Mouse (Mus musculus) layer of hippocampus, postnatal 25 days (tissue): Measurements from ENCODE around the gene Izumo1. TPM values are rescaled to one million over a fixed set of nuclear protein-coding genes. Genes with fewer than 3 reads are reported as not detected.
A peak's percentile ranks its signal among the peaks of the same experiment; 100 is the strongest.

ENCODE experiments used
- DNase-seq, 2 experiments: peaks; one replicate each; pipeline ENCODE4 v3.0.0; 2022; ENCODE audit warnings: mixed read lengths in 2 of 2, low spot score in 1 of 2; ENCODE audit errors: extremely low spot score in 1 of 2
- total RNA-seq, 2 experiments: library from RNA; stranded (reverse); gene quantifications; 2 replicates each; pipeline ENCODE4 v1.2.3; 2021

Gene Izumo1
- total RNA-seq, result not detected

DNA sequence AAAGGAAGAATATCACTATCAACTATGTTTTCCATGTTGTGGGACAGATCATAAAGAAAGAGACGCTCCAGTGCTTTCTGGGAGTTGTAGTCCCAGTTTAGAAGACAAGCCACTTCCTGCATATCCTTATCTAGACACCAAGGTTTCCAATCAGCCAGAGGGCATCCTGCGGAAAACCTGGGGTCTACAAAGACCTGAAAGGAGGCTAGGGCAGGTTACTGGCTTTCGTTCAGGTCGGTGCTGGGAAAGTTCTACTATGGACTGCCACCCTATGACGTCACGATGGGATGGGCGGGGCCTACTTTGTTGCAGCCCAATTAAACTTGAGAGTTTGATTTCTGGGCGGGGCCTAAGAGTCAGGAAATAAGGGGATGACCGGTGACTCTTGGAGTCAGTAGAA is at the start of gene Izumo1:
Gene Izumo1 (plus strand): TSS at position 369 of the 400 bp plus-strand sequence.
- DNase-seq, result no peak

DNA sequence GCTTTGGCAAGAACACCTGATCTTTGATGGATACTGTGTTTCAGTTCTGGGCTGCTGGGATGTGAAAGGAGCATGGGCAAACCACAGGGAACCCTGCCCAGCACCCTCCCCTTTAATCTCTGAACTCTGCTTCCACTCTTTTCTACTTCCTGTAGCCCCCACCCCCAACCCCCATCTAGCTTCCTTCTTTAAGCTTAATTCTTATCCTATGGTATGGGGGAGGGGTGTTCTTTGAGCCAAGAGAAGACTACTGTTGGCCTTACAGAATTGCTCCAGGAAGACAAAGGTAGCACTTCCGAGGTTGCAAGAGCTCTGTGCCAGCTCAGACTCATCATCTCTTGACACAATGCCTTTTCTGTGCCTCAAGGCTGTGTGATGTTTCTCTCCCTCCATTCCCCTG is 49.6 kb upstream of the Izumo1 start:
- no peak for DNase-seq

DNA sequence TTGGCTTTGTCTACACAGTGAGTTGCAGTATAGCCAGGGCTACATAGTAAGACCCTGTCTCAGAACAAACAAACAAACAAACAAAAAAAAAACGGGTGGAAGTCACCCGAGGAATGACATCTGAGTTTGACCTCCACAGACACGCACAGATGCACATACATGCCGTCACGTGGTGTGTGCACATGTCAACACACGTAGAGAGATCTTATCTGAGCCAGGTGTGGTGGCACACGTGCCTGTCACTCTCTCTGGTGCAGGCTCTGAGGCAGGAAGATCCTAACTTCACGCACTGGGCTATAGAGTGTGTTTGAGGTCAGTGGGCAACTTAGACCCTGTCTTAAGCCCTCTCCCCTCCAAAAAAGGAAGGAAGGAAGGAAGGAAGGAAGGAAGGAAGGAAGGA is 47.7 kb upstream of the Izumo1 start:
- no peak for DNase-seq

DNA sequence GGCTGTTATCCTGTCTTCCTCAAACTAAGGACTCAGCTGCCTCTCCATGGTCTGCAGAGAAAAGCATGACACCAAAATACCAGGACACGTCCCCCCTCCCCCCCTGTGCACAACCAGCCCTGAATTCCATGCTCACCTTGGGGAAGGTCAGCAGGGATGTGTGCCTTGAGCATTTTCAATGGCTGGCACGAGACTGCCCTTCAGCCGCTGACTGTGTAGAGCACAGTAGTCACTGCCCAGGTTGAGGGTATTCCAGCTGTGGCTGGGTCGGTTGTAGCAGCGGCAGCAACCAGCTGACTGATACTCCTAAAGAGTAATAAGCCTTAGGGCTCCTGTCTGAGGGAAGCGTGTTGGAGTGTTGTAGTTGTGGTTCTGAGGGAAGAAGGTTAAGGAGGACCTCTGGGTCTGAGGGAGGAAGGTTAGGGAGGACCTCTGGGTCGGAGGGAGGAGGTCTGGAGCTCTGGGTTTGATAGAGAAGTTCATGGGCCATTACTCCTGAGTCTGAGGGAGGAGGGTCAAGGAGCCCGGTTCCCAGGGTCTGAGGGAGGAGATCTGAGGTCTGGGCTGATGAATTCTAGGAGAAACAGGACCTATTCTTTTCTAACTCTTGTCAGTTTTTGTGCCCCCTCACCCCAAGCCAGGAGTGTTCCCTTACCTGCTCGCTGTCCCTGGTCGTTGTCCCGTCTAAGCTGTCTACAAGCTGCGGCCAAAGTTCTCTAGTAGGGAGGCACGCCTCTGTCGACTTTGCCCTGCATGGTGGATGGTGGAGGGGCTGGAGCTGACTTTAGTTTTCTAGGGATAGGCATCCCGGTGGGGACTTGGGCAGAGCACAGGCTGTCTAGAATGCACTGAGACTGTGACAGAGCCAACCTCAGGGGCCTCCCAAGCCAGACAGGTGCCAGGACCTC is 46.9 kb upstream of the Izumo1 start:
- no peak for DNase-seq

DNA sequence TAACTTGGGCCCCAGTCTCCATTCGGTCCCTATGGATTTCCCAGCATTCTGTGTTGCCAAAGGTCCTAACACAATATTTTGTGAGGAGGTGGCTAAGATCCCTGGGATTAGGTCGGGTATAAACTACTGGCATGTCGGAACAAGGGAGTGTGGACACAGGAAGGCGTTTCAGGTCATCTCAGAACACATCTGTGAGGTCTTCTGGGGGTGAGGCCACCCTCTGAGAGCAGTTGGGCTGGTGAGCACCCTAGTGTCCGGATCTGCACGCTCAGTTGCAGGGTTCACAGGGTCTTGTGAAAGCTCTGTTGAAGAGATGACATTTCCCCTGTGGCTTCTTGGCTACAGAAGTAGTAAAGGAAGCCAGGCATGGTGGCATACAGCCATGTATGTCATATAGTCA is 35.7 kb upstream of the Izumo1 start:
- DNase-seq, result no peak

DNA sequence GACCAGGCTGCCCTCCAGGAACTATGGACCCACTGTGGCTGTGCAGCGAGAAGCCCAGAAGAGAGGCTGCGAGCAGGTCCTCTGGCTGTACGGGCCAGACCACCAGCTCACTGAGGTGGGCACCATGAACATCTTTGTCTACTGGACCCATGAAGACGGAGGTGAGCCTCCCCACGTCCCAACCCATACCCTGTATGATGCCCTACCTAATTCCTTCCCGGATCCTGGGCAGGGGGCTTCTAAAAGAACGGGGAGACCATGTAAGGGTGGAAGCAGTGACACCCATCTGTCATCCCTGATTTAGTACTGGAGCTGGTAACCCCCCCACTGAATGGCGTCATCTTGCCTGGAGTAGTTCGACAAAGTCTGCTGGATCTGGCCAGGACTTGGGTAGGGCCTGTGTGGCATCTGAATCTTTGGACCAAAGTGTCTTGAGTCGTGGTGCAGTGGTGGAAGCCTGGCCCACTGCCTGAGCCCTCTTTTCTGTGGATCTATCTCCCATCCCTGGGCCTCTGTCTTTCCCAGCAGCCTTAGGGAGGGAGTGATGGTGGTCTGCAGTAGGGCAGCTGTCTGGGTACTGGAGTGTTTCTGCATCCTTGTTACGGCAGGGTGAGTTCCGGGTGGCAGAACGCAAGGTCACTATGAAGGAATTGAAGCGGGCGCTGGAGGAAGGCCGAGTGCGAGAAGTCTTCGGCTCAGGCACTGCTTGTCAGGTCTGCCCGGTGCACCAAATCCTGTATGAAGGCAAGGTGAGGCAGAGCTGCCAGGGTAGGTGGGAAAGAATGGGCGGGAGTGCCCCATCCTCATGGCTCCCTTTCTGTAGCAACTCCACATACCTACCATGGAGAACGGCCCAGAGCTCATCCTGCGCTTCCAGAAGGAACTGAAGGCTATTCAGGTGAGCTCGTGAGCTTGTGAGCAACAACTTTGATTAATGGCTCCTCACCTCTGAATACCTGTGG is 33.7 kb upstream of the Izumo1 start:
- DNase-seq, result no peak

DNA sequence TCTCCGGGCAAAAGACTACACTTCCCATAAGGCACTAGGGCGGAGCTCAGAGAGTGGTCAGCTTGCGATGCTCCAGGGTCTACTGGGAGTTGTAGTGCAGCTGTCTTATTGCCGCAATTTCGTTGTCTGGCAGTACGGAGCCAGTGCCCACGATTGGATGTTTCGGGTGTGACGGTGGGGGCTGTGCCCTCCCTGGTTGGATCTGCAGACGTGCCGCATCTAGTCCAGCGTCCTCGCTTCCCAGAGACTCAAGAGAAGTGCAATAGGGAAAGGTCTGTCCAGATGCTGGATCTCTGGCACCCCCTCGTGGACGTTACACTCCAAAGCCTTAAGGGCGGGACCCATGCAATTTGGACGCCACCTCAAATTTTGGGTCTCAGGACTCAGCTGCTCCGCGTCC is 32.4 kb upstream of the Izumo1 start:
- peak; percentile 84 to 90 for DNase-seq

DNA sequence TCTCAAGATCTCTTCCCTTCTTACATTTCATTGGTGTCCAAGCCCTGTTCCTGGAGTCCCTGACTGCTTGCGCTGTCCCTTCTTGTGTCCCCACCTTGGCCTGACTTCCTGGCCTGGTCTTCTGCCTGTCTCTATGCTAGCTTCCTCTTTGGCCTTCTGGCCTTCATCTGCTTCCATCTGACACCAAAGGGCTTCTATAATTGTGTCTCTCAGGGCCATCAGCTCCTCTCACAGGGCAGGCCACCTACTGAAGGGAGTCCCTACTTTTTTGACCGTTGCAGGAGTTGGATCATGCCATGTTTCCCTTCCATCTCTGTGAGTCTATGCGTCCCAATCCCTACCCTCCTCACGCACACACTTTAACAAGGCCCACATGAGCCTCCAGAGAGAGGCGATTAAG is 31.7 kb upstream of the Izumo1 start:
- no peak for DNase-seq

DNA sequence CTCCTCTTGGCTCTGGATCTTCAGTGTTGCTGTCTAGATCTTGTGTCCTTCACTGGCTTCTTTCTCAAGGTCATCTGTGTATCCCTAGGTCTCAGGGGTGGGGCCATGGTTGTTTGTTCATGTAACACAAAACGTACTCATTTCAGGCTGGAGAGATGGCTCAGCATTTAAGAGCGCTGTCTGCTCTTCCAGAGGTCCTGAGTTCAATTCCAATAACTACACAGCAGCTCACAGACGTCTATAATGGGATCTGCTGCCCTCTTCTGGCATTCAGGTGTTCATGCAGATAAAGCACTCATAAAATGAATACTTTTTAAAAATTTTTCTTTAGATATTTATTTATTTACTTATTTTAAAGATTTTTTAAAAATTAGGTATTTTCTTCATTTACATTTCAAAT is 30.7 kb upstream of the Izumo1 start:
- no peak for DNase-seq

DNA sequence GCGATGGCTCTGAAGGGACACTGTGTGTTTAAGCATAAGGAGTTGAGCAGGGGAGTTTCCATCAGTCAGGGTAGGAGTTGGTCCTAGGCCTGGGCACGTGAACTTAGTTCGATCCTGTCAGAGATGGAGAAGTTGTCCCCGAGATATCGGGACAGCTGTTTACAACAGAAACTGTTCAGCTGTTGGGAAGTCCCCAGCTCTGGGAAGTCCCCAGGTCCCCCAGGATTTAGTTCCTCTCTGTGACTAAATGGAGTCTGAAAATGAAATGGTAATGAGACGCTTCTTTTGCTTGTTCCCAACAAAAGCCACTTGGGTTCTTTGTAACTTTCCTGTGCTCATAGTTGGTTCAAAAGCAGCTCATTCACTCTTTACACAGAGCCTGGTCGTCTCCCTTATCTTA is 29.7 kb upstream of the Izumo1 start:
- DNase-seq, result no peak

DNA sequence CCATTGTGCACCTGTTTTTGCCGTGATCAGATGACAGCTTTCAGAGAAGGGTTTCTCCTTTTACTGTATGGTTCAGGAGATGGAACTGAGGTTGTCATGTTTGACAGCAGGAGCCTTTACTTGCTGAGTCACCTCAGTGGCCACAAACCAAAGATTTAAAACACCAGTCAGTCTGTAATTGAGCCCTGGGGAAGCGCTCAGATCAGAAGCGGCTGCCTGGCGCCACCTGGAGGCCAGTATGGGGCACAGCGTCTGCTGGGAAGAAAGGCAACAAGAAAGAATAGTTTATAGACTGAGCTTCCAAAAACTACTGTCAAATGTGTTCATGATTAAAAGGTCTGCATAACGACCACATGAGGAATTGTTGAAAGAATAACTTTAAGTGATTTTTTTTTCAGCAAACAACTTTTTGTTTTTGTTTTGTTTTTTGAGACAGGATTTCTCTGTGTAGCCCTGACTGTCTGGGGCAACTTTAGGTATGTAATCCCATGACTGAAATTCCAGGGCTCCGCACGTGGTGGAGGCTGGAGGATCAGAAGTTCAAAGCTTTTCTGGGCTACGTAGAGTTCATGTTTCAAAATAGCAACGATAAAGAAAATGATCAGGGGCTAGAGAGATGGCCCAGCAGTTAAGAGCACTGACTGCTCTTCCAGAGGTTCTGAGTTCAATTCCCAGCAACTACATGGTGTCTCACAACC is 28.3 kb upstream of the Izumo1 start:
- DNase-seq, result peak; percentile 46 to 76

DNA sequence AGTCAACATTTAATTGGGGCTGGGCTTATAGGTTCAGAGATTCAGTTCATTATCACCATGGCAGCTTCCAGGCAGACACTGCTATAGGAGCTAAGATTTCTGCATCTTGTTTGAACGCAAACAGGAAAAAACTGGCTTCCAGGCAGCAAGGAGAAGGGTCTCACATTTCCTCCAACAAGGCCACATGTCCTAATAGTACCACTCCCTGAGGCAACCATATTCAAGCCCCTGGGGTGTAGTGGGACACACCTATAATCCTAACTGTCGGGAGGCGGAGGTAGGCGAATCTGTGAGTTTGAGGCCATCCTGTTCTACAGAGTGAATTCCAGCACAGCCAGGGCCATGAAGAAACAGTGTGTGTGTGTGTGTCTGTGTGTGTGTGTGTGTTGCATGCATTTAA is 26.4 kb upstream of the Izumo1 start:
- DNase-seq, result no peak

DNA sequence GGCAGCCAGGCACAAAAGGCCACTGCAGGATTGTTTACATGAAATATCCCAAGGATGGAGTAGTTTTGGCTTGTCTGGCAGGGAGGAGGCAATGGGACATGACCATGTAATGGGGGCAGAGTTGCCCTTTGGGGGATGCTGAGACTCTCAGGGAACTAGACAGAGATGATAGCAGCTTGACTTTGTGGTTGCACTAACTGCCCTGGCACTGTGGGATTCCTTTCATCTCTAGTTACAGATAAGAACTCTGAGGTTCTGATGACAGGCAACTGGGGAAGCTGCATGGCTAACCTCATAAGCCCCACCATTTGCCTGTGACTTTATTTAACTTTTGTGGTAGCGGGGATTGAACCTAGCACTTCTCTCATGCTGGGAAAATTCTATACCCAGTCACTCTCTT is 25.5 kb upstream of the Izumo1 start:
- DNase-seq, result no peak

DNA sequence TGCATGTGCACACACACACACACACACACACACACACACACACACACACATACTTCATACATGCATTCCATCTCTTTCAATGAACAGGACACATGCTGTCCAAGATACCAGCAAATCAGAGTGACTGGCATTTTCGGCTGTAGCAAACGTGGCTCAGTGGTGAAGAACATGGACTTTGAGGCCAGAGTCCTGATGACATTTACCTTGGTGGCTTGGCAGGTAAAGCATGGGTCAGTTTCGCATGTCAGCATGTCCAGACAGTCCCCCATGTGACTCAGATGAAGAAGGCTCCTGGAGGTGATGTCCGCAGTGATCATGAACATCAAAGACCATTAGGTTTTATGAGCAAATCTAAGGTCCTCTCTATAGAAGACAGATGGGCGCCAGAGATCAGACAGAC is 24.6 kb upstream of the Izumo1 start:
- DNase-seq, result no peak

DNA sequence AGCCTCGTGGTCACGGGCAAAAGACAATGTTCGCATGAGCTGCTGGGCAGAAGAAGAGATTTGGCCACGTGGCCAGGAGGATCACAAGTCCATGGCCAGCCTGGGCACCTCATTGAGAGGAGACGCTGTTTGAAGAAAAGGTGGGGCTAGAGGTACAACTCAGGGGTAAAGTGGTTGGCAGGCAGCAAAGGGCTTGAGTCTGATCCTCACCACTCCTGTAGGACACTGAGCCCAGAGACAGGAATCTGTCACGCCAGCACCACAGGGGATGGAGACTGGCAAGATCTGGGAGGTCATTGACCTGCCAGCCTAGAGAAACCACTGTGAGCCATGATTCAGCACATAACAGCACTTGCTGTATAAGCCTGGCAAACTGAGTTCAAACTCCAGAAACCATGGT is 24.1 kb upstream of the Izumo1 start:
- no peak for DNase-seq

DNA sequence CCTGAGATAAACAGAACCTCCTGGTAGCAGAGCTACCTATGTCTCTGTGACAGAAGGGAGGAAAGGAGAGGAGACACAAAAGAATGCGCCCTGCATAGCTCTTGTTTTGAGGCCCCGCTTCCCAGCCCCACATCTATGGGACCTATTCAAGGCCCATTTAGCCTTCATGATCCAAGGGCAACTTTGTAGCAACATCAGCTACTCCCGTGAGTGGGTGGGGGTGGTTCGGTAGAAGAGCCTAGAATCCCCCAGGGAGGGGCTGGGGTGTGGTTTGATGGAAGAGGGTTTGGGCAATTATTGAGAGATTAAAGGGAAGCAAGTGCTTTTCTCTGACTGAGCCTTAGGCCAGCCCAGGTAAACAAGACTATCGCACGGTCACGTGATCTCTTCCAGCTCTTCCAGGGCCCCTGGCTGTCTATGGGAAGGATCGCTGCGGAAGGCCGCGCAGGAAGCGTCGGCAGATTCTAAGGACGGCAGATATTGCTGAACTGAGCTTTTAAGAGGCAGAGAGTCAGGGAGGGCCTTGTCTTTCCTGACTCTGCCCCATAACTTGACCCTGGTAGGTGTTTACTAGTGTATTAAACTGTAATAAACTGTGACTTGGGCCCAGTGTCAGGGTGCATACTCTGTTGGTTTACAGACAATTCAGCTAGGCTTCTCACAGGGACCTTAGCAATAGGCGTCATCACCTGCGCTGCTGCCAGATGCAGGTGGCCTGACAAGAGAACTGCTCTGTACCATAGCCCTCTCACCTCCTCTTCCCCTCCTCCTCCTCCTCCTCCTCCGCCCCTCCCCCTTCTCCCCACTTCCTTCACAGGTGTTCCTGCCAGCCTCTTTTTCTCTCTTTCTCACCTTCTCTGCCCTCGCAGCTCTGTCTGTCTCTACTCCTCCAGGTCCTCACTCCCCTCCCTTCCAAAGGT is 22.4 kb upstream of the Izumo1 start:
- no peak for DNase-seq

DNA sequence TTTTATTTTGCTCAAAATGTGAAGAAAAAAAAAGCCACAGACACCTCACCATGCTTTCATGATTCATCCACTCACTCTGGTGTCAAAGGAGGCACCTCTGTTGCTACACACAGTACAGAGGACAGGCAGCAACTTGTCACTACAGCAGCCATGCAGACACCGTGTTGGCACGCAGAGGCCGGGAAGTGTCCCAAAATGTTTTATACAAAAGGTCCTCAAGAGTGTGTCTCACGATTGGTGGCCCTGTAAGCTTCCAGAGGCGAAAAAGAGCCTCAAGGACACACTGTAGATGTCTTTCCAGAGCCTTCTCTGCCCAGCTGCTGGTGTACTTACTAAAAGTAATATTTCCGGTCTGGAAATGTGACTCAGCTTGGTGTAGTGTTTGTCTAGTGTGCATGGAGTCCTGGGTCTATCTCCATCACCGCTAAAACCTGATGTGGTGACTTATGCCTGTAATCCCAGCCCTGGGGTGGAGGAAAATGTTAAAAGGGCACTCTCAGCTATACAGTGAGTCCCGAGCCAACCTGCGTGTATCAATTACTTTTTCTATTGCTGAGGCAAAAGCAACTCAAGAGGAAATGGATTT is 15.8 kb upstream of the Izumo1 start:
- no peak for DNase-seq

DNA sequence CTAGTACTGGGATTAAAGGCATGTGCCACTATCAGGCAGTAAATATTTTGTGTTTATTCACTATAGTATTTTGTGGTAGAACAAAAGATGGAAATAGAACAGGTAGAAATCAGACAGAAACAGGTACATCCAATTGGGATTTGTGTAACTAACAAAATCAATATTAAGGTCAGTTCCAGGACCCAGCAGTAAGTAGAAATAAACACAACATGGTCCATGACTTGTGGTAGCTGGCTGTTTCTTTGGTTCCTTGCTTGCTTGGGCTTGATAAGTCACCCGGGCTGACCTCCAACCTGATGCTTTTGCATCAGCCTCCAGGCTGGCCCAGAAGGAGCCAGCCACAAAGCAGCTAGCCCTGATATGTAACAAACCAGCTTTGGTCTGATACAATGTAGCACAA is 12.1 kb upstream of the Izumo1 start:
- no peak for DNase-seq

DNA sequence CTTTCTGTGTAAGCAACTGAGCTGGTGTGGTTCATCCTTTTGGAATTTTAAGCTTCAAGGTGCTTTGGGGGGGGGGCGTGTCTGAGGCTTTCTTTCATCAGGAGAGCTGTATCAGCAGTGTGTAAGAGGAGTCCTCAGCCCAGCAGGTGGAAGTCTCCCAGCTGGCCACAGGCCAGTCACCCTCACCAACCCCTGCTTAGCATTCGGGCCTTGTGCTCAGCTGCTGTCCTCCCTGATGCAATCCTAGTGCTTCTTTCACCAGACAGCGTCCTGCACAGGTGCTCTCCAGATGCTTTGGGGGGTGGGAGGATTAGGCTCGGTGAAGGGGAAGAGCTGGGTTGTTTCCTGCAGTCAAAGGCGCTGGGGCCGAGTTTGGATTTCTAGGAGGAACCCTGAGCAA is 5.3 kb upstream of the Izumo1 start:
- DNase-seq, result no peak
